Mouse (Mus musculus) heart, embryonic 11.5 days (tissue): ENCODE measurements at regions not wholly inside any gene's neighbourhood (a gene's known extent, or its start where the extent isn't known, plus 50 kb on each side); places are given as distances from the start of the nearest gene placed in this dataset.
A peak's percentile ranks its signal among the peaks of the same experiment; 100 is the strongest.

Experiments used
- ATAC-seq: fragments of 200-750 bp; cut with Nextera tagmentation; replicated peaks from 2 replicates; pipeline ENCODE4 v1.8.0; 2017; ENCODE audit warnings: moderate library complexity; ENCODE audit not compliant: insufficient number of reproducible peaks, low FRiP score, low TSS enrichment
- H3K27ac ChIP-seq: fragments of 300-500 bp; sonication (generic); 2 replicates; pipeline ENCODE4 v1.5.1; 2014; ENCODE audit warnings: mild to moderate bottlenecking, low read depth, low read length
- H3K27me3 ChIP-seq: fragments of 300-500 bp; sonication (generic); 2 replicates; pipeline ENCODE4 v1.6.1; 2014; ENCODE audit warnings: mild to moderate bottlenecking, low read length, mixed read lengths; ENCODE audit not compliant: control insufficient read depth, insufficient read depth
- H3K36me3 ChIP-seq: fragments of 300-500 bp; sonication (generic); 2 replicates; pipeline ENCODE4 v1.6.1; 2014; ENCODE audit warnings: mild to moderate bottlenecking, low read length, moderate library complexity, mixed read lengths; ENCODE audit not compliant: control insufficient read depth, insufficient read depth
- H3K4me1 ChIP-seq: fragments of 300-500 bp; sonication (generic); 2 replicates; pipeline ENCODE4 v1.6.1; 2014; ENCODE audit warnings: low read length; ENCODE audit not compliant: control insufficient read depth, insufficient read depth
- H3K4me2 ChIP-seq: fragments of 300-500 bp; sonication (generic); 2 replicates; pipeline ENCODE4 v1.6.1; 2014; ENCODE audit warnings: mild to moderate bottlenecking, moderate library complexity
- H3K4me3 ChIP-seq: fragments of 300-500 bp; sonication (generic); 2 replicates; pipeline ENCODE4 v1.5.1; 2014; ENCODE audit warnings: low read depth, low read length
- H3K9ac ChIP-seq: fragments of 300-500 bp; sonication (generic); 2 replicates; pipeline ENCODE4 v1.6.1; 2014; ENCODE audit warnings: mild to moderate bottlenecking, low read depth, low read length, moderate library complexity
- H3K9me3 ChIP-seq: fragments of 300-500 bp; sonication (generic); replicated peaks from 2 replicates; pipeline ENCODE4 v1.6.1; 2016; ENCODE audit warnings: low read length; ENCODE audit not compliant: control insufficient read depth
- WGBS: fragments of 180-500 bp; shearing (Covaris S2); extraction: QIAGEN DNeasy Blood & Tissue Kit; methylation state at CpG from one replicate; pipeline ENCODE4 v1.1.7; 2014; ENCODE audit not compliant: insufficient replicate concordance; 5-methylcytosine and 5-hydroxymethylcytosine counted together

DNA sequence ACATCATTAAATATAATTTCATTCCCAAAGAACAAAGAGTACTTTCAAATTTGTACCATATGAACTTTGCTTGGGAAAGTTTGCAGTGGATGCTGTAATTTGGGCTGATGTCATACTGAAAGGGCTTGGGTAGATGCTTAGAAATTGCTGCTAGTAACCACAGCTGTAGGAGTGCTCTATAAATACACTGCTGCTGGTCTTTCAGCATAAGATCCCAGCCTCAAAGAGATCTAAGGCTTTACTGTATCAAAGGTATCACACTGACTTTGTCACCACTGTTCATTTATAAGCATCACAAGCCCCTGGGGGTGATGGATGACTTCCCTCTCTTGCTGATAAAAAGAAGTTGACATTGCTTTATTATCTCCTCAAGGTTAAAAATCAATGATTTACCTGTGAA, 497.2 kb downstream of the Pla2g4a start:
- H3K27ac ChIP-seq, result no peak overlapping the region
- no peaks in the 10 kb centered on the region for H3K27me3 ChIP-seq
- no peaks in the 10 kb centered on the region for H3K4me1 ChIP-seq
- H3K4me2 ChIP-seq, result no peak overlapping the region
- no peaks in the 10 kb centered on the region for H3K36me3 ChIP-seq
- no peak overlapping the region for H3K4me3 ChIP-seq
- no peak for ATAC-seq
- no peak overlapping the region for H3K9ac ChIP-seq
- no peaks in the 10 kb centered on the region for H3K9me3 ChIP-seq

DNA sequence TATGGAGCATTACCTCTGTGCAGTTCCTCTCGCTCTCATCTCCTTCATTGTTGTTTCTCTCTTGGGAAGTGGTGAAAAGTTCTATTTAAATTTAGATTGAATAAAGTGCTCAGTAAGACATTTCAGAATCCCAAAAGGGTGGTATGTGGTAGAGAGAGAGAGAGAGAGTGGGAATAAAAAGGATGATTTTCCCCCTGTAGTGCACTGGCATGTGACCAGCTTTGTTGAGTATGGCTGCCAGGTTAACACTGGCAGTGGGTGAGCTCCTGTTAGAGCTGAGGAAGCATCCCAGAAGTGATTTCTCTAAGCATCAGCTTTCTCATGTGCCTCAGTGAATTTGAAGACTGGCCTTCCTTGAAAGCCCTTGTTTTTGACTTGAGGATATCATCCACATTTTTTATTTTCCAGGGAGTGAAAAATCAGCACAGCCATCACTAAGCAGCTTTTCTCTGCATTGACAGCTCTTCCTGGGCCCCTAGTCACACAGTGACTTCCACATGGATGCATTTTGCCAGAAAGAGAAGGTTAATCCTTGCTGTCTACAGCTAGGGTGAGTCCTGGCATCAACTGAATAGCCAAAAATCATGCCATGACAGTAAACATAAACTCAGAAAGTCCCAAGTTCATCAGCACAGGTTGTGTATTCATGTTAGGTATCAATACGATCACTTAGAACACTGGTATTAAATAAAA, 511.1 kb downstream of the Pla2g4a start:
- WGBS, result 79% methylated on average over 2 of the region's 2 CpGs
- H3K27me3 ChIP-seq, result no peaks in the 10 kb centered on the region
- no peak overlapping the region for H3K9ac ChIP-seq

GRCm38 (mm10) chr1:149448516-149448915, 512.6 kb downstream of the Pla2g4a start:
- H3K27ac ChIP-seq, result no peak overlapping the region
- no peaks in the 10 kb centered on the region for H3K4me1 ChIP-seq
- H3K27me3 ChIP-seq, result no peaks in the 10 kb centered on the region
- H3K4me3 ChIP-seq, result no peak overlapping the region
- WGBS, result 75% methylated on average over 5 of the region's 5 CpGs
- H3K9me3 ChIP-seq, result no peaks in the 10 kb centered on the region
- no peak for ATAC-seq
- no peaks in the 10 kb centered on the region for H3K36me3 ChIP-seq
- H3K9ac ChIP-seq, result no peak overlapping the region
- no peak overlapping the region for H3K4me2 ChIP-seq

More for the DNA sequence above, 511.1 kb downstream of the Pla2g4a start:
- no peak for ATAC-seq
- Histone ChIP-seq H3K36me3 (no peaks in the 10 kb centered on the region), H3K27ac (no peak overlapping the region), H3K9me3 (no peaks in the 10 kb centered on the region), H3K4me1 (no peaks in the 10 kb centered on the region), H3K4me2 (no peak overlapping the region), H3K4me3 (no peak overlapping the region)

DNA sequence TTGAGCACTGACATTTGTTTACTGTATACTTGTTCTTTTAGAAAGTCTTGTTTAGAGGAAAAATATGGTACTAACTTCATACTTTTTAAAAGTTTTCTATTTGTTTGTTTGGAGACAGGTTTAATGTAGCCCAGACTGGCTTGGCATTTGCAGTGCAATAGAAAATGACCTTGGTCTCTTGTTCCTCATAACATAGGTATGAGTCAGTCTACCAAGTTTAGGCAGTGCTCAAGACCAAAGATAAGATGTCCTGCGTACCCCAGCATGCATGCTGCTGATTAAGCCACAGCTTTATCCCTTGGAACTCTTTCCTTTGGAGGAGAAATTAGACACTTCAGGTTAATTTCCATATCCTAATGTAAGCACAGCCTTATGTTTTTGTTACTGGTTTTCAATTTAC, 550.1 kb downstream of the Pla2g4a start:
- H3K9ac ChIP-seq, result no peak overlapping the region
- H3K9me3 ChIP-seq, result no peaks in the 10 kb centered on the region
- ATAC-seq, result peak; percentile 73
- H3K4me2 ChIP-seq, result no peak overlapping the region
- WGBS, result 24% methylated on average over 1 of the region's 1 CpGs
- H3K27ac ChIP-seq, result no peak overlapping the region
- no peaks in the 10 kb centered on the region for H3K4me1 ChIP-seq
- no peak overlapping the region for H3K4me3 ChIP-seq
- H3K27me3 ChIP-seq, result no peaks in the 10 kb centered on the region
- H3K36me3 ChIP-seq, result no peaks in the 10 kb centered on the region

DNA sequence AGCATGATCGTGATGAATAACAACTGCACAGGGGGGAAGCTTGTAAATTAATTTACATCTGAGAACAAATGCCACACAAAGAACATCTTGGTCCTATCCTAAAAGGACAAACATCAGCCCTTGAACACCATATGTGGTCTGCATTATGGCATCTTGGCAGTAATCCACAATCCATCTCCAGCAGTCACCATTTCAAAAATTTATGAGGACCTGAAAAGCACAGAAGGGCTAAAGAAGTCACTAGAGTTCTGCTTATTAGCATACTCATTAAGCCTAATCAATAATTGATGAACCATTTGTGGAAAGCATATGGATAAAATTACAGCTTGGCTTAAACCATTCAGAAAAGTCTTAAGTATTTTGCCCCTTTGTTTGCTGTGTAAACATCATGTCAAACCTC, 555.7 kb downstream of the Pla2g4a start:
- no peaks in the 10 kb centered on the region for H3K27me3 ChIP-seq
- H3K4me1 ChIP-seq, result no peaks in the 10 kb centered on the region
- no peaks in the 10 kb centered on the region for H3K36me3 ChIP-seq
- ATAC-seq, result no peak
- H3K4me3 ChIP-seq, result no peak overlapping the region
- H3K4me2 ChIP-seq, result no peak overlapping the region
- H3K27ac ChIP-seq, result no peak overlapping the region
- H3K9ac ChIP-seq, result no peak overlapping the region
- WGBS, result 74% methylated on average over 1 of the region's 1 CpGs
- no peaks in the 10 kb centered on the region for H3K9me3 ChIP-seq

DNA sequence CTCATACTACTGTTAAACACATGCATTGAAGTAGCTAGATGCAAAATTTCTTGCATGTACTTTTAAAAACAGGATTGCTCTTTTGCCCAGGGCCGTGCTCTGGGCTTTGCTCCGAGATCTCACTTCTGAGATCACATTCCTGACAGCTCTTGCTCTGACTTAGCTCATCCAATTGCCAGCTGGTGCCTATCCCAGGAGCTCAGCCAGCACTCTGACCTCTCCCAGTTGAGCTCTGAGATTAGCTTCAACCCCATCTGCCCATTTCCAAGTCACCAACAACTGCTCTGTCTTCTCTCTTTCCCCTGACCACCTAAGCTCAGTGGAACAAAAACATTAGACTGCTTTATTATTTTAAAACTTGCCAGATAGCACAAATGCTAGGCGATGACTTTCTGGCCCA, 572.4 kb downstream of the Pla2g4a start:
- H3K4me3 ChIP-seq, result no peak overlapping the region
- 63% methylated on average over 3 of the region's 3 CpGs for WGBS
- no peaks in the 10 kb centered on the region for H3K9me3 ChIP-seq
- no peak overlapping the region for H3K9ac ChIP-seq
- no peaks in the 10 kb centered on the region for H3K27me3 ChIP-seq
- no peak for ATAC-seq
- H3K36me3 ChIP-seq, result no peaks in the 10 kb centered on the region
- H3K4me2 ChIP-seq, result no peak overlapping the region
- no peaks in the 10 kb centered on the region for H3K4me1 ChIP-seq
- no peak overlapping the region for H3K27ac ChIP-seq

GRCm38 (mm10) chr1:149351338-149351907, 609.7 kb downstream of the Pla2g4a start:
- no peak overlapping the region for H3K9ac ChIP-seq
- H3K27ac ChIP-seq, result no peak overlapping the region
- no peaks in the 10 kb centered on the region for H3K9me3 ChIP-seq
- H3K4me2 ChIP-seq, result no peak overlapping the region
- H3K4me3 ChIP-seq, result no peak overlapping the region
- H3K36me3 ChIP-seq, result no peaks in the 10 kb centered on the region
- H3K27me3 ChIP-seq, result no peaks in the 10 kb centered on the region
- no peak for ATAC-seq
- H3K4me1 ChIP-seq, result no peaks in the 10 kb centered on the region

- Histone ChIP-seq H3K36me3 (no peaks in the 10 kb centered on the region), H3K9me3 (no peaks in the 10 kb centered on the region), H3K4me3 (no peak overlapping the region), H3K27ac (no peak overlapping the region), H3K9ac (no peak overlapping the region), H3K4me2 (no peak overlapping the region), H3K4me1 (no peaks in the 10 kb centered on the region), H3K27me3 (no peaks in the 10 kb centered on the region)
- 82% methylated on average over 1 of the region's 1 CpGs for WGBS
- ATAC-seq, result no peak
Measured at GRCm38 (mm10) chr1:149347359-149347758, 613.7 kb downstream of the Pla2g4a start.

DNA sequence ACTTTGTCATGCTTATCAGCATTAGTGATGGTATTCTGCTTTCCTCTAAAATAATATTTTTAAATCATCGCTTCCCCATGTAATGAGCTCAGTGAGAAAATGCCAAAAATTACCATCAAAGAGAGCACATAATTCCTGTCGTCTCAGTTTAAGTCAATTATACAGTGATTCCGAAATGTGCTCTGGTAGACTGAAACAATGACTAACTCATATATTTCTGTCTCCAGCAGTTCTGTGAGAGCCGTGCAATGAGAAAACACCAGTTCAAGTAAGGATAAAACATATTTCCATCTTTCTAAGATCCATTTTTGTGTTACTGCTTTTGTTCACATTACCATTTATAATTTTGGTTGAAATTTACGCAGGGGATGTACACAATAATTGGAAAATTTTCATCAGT, 622.9 kb downstream of the Pla2g4a start:
- no peak for ATAC-seq
- Histone ChIP-seq H3K9me3 (no peaks in the 10 kb centered on the region), H3K4me3 (no peak overlapping the region), H3K9ac (no peak overlapping the region), H3K4me1 (no peaks in the 10 kb centered on the region), H3K4me2 (no peak overlapping the region), H3K36me3 (no peaks in the 10 kb centered on the region), H3K27ac (no peak overlapping the region), H3K27me3 (no peaks in the 10 kb centered on the region)
- 83% methylated on average over 5 of the region's 5 CpGs for WGBS
